Mouse (Mus musculus) neutrophil, adult 59 days (primary cell): ENCODE data around the gene Slfn3. TPM values are rescaled to one million over a fixed set of nuclear protein-coding genes. Genes with fewer than 3 reads are reported as not detected.

Experiments
- total RNA-seq, 2 experiments: library from RNA; stranded (reverse); gene quantifications; 1 replicate in 1 of 2; 2 replicates in 1 of 2; pipeline ENCODE4 v1.2.4; 2023

Gene Slfn3
- total RNA-seq = 10 to 100 TPM; 43.7 to 48.5 TPM

DNA sequence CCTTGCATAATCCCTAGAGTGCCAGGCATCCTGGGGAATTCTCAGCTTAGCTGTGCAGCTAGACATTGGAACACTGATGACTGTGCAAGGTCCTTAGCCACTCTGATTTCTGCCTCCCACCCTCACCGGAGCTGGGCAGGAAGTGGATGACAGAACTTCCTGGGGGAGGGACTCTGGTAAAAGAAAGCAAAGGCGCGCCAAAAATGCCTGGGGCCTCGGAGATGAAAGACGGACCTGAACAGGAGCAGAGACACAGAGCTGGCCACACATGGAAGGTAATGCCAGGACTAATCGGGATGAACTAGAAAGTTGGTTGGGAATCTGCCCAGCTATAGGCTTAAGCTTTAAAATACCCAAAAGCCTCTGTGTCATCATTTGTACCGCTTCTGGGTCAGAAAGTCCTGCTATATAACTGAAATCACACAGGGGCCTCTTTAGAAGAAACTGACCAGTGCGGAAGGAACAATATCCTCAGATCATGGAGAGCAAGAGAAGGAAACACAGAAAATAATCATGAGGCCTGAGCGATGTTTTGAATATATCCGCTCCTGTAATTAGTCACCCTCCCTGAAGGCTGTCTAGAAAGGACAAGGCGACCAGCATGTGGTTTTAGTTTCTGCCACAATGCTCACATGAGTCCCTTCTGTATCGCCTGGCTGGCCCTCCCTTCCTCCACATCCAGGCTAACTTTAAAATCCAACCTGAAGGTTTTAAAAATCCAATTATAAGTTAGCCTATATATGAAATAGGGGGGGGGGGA lies at the start of gene Slfn3:
Slfn3 (plus strand) TSS at position 197 of the 760 bp plus-strand sequence.

GRCm38 (mm10) chr11:83174948-83175539 lies 16.1 kb upstream of the Slfn3 start, which contains the start of gene Slfn4:
Slfn4 (plus strand) TSS chr11:83175186.

Other genes with a start within 250 kb of the Slfn3 start
- gene Slfn5, start 240.0 kb upstream of the Slfn3 start, total RNA-seq = 10 to 100 TPM; 27.1 to 27.9 TPM
- gene Slfn9, start 199.5 kb upstream of the Slfn3 start, total RNA-seq = 10 to 100 TPM; 10.2 to 12.7 TPM
- gene Slfn8, start 170.5 kb upstream of the Slfn3 start, total RNA-seq = 10 to 100 TPM; 11.7 to 12.2 TPM
- gene Slfn2, start 126.2 kb upstream of the Slfn3 start, total RNA-seq = 100 to 1,000 TPM; 344 to 353 TPM
- gene Slfn1, start 74.5 kb upstream of the Slfn3 start, total RNA-seq = 100 to 1,000 TPM; 117 to 118 TPM
- gene Slfn4, start 16.1 kb upstream of the Slfn3 start, total RNA-seq = 100 to 1,000 TPM; 335 to 391 TPM
- under 1 TPM; 0.49 to 0.51 TPM for gene Slfn14, start 95.4 kb downstream of the Slfn3 start, total RNA-seq
- 10 to 100 TPM; 75.2 to 89.5 TPM for gene Ap2b1, start 107.7 kb downstream of the Slfn3 start, total RNA-seq
- gene Pex12, start 111.3 kb downstream of the Slfn3 start, total RNA-seq = 1 to 10 TPM; 5.9 to 7.1 TPM
- gene Rasl10b, start 217.8 kb downstream of the Slfn3 start, total RNA-seq = under 1 TPM in 1 of 2 experiments, not detected in 1; 0.49 TPM
- under 1 TPM in 1 of 2 experiments, not detected in 1; 0.13 TPM for gene Gas2l2, start 238.1 kb downstream of the Slfn3 start, total RNA-seq
- 10 to 100 TPM; 46.4 to 53.4 TPM for gene 1700020L24Rik, start 246.3 kb downstream of the Slfn3 start, total RNA-seq